Mouse (Mus musculus) ES-E14 (cell line): ENCODE measurements around the gene Cited2. TPM values are rescaled to one million over a fixed set of nuclear protein-coding genes. Genes with fewer than 3 reads are reported as not detected.

Experiments
- DNase-seq: peaks from one replicate; pipeline ENCODE4 v3.0.0-alpha.2; 2013; ENCODE audit warnings: low read depth, low spot score
- H3K27ac ChIP-seq: 2 replicates; pipeline ENCODE4 v1.5.1; 2012; ENCODE audit warnings: low read depth, mild to moderate bottlenecking, low read length, moderate library complexity, mixed read lengths; ENCODE audit not compliant: poor library complexity, insufficient read depth, severe bottlenecking
- H3K36me3 ChIP-seq: 2 replicates; pipeline ENCODE4 v1.6.1; 2012; ENCODE audit warnings: mild to moderate bottlenecking, low read length, moderate library complexity, mixed read lengths; ENCODE audit not compliant: control insufficient read depth, poor library complexity, insufficient read depth, severe bottlenecking
- H3K4me1 ChIP-seq, 2 experiments: fragments of 150-350 bp in 1 of 2; sonication (generic) in 1 of 2; 2 replicates each; pipeline ENCODE4 v1.6.1; 2012; ENCODE audit warnings: low read length in 2 of 2, mild to moderate bottlenecking in 1 of 2, mixed read lengths in 1 of 2; ENCODE audit not compliant: control insufficient read depth in 2 of 2, insufficient read depth in 2 of 2, poor library complexity in 1 of 2
- H3K4me3 ChIP-seq, 2 experiments: fragments of 150-350 bp in 1 of 2; sonication (generic) in 1 of 2; 2 replicates each; pipeline ENCODE4 v1.5.1; 2012; ENCODE audit warnings: low read length in 2 of 2, low read depth in 1 of 2, mild to moderate bottlenecking in 1 of 2, mixed read lengths in 1 of 2; ENCODE audit not compliant: insufficient read depth in 1 of 2, poor library complexity in 1 of 2, severe bottlenecking in 1 of 2
- H3K9ac ChIP-seq: 2 replicates; pipeline ENCODE4 v1.6.1; 2012; ENCODE audit warnings: low read depth, mild to moderate bottlenecking, low read length, mixed read lengths; ENCODE audit not compliant: poor library complexity, insufficient read depth, severe bottlenecking
- H3K9me3 ChIP-seq: fragments of 150-350 bp; sonication (generic); 2 replicates; pipeline ENCODE4 v1.6.1; 2012; ENCODE audit warnings: low read depth, mild to moderate bottlenecking, low read length; ENCODE audit not compliant: control insufficient read depth, insufficient read depth
- CHD2 ChIP-seq: IDR thresholded peaks from 2 replicates; pipeline ENCODE4 v1.6.1; 2014; ENCODE audit warnings: mild to moderate bottlenecking, low read depth, low read length, inconsistent platforms
- HCFC1 ChIP-seq: IDR thresholded peaks from 2 replicates; pipeline ENCODE4 v1.6.1; 2012; ENCODE audit warnings: low read length, inconsistent platforms, borderline replicate concordance; ENCODE audit not compliant: insufficient read depth
- MAFK ChIP-seq: IDR thresholded peaks from 2 replicates; pipeline ENCODE4 v1.6.1; 2014; ENCODE audit warnings: mild to moderate bottlenecking, low read depth, low read length, inconsistent platforms; ENCODE audit not compliant: insufficient read depth
- ZC3H11A ChIP-seq: IDR thresholded peaks from 2 replicates; pipeline ENCODE4 v1.6.1; 2012; ENCODE audit warnings: low read depth, mild to moderate bottlenecking, inconsistent platforms, low read length, borderline replicate concordance
- ZNF384 ChIP-seq: IDR thresholded peaks from 2 replicates; pipeline ENCODE4 v1.6.1; 2012; ENCODE audit warnings: low read depth, low read length, inconsistent platforms
- in situ Hi-C, 2 experiments: fragments of 600-800 bp; cut with MboI; formaldehyde crosslinking; loops; one replicate each; pipeline ENCODE4 v1.15.1; 2025; ENCODE audit warnings: low sequenced_read_pairs in 2 of 2, inconsistent platforms in 1 of 2; ENCODE audit not compliant: unreplicated experiment in 2 of 2
- total RNA-seq: library from RNA; depleted of rRNA; stranded (reverse); fragments of 300-350 nt; gene quantifications from 2 replicates; pipeline ENCODE4 v1.2.3, GENCODE M21; 2012

The Cited2 gene
- total RNA-seq, 1 experiment: 30.0 TPM

DNA sequence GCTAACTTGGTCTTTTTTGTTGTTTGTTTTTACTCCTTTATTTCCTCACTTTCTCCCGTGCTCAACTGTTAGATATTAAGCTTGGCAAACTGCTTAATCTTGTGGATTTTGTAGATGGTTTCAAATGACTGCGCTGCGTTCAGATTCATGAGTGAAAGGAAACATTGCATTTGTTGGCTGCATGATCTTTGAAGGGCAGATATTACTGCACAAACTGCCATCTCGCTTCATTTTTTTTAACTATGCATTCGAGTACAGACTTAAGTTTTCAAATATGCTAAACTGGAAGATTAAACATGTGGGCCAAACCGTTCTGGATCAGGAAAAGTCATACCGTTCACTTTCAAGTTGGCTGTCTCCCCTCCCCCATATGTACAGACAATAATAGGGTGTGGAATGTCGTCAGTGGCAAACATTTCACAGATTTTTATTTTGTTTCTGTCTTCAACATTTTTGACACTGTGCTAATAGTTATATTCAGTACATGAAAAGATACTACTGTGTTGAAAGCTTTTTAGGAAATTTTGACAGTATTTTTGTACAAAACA, 2.1 kb downstream of the Cited2 start:
- Histone ChIP-seq H3K4me3 (0 out of 4 replicates have a peak overlapping the region, but pooled peaks of 1 of the 2 experiments have one; percentile 86), H3K36me3 (peaks cover 5% of the 10 kb centered on the region; the same call in 1 of the 2 replicates), H3K27ac (no peak overlapping the region), H3K4me1 (no peaks in the 10 kb centered on the region), H3K9ac (no peak overlapping the region), H3K9me3 (no peaks in the 10 kb centered on the region)
- TF ChIP-seq HCFC1 (no peak), ZNF384 (no peak), MAFK (no peak), CHD2 (no peak), ZC3H11A (no peak)
- in situ Hi-C loops: loop anchor here (25.0 kb wide), 1 partner anchor 462 kb away; no protein-coding TSS in a partner anchor
- DNase-seq: no peak

DNA sequence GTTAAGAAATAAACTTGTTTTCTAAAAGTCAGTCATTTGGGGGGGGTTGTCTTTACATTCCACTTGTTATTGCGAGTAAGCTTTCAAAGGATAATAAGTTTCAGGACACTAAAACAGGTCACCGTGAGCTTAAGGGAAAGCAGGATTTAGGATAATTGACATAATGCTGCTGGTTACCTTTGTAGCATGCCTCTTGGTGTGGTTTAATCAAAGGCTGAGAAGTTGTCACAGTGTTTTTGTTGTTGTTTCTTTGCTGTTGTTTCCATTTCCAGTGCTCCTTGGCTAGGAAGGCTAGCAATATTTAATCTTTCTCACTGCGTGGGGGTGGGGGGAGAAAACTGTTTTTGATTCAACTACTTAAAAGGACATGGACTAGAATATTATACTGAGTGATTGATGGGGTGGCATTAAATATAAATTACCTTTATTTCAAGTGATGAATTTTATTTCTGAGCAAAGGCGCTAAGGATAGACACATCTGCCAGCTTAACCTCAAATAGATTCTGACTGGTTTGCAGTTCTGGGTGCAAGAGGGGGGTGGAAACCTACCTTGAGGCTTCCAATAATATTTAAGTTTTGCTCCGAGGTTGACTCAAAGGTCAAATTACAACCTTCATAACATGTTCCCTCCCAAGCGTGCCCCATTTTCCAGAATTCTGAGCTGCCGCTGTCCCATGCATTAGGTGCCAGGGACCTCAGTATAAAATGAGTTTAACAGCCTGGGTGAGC, 2.8 kb downstream of the Cited2 start:
- no peaks in the 10 kb centered on the region for H3K9me3 ChIP-seq
- H3K4me1 ChIP-seq: no peaks in the 10 kb centered on the region
- no peak for TF ChIP-seq HCFC1
- TF ChIP-seq MAFK: no peak
- no peak for TF ChIP-seq ZNF384
- no peak for TF ChIP-seq CHD2
- no peak for TF ChIP-seq ZC3H11A
- in situ Hi-C loops: loop anchor here (25.0 kb wide), 1 partner anchor 461 kb away; no protein-coding TSS in a partner anchor
- no peak overlapping the region for H3K9ac ChIP-seq
- peaks cover 5% of the 10 kb centered on the region; the same call in 1 of the 2 replicates for H3K36me3 ChIP-seq
- H3K27ac ChIP-seq: no peak overlapping the region
- no peak for DNase-seq
- no peak overlapping the region for H3K4me3 ChIP-seq

DNA sequence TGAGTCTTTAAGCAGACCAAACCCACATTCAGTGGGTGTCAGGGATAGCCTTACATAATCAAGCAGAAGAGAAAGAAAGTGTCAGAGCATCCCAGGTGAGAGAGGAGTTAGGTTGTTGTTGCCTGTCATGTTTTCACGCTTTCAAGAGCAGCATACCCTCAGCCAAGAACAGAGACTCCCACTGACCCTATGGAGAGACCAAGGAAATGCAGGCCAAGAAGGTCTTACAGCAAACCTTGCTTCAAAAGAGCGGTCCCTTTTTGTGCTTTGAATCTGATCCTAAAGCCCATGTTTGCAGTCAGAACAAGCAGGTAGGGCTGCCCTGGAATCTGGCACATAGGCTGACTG, 3.3 kb downstream of the Cited2 start:
- H3K9ac ChIP-seq: no peak overlapping the region
- H3K27ac ChIP-seq: no peak overlapping the region

DNA sequence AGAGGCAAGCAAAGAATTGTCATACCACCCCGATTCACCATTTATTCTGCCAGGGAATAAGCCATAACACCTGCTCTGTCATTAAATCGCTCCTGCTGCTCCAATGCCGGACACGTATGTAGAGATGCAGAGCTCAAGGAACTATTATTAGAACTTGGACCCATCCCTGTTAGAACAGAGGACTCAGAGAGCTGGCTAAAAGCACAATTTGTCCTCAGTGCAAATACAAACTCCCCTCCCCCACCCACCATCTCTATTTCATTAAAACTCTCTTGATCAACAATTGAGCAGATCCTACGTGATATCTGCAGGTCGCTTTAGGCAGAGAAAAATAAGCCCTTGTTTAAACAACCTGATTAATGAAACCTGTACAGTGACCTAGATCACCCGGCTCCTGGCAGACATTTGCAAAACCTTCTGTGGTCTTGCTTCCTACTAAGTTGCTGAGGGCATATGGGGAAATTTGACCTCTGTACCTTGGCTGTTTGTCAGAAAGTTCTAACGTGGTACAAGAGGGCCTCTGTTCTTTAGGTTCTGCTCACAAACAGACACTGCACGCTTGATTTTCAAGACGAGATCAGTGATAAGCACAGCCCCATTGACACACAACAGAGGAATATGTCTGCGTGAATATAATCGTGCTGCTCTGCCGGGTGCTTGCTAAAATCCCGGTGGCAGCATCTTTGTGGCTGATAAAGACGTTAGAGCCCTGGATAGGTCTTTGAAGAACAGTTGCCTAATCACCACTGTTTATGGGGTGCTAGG, 4.3 kb downstream of the Cited2 start:
- Histone ChIP-seq H3K9ac (no peak overlapping the region), H3K36me3 (peaks cover 5% of the 10 kb centered on the region; the same call in 1 of the 2 replicates), H3K4me3 (no peak overlapping the region), H3K4me1 (no peaks in the 10 kb centered on the region), H3K27ac (no peak overlapping the region), H3K9me3 (no peaks in the 10 kb centered on the region)
- no peak for DNase-seq
- TF ChIP-seq CHD2 (no peak), ZC3H11A (no peak), HCFC1 (no peak), MAFK (no peak), ZNF384 (no peak)
- in situ Hi-C loops: loop anchor here (25.0 kb wide), 1 partner anchor 460 kb away; no protein-coding TSS in a partner anchor

More for the DNA sequence above, 3.3 kb downstream of the Cited2 start:
- TF ChIP-seq HCFC1 (no peak), ZC3H11A (no peak), CHD2 (no peak), ZNF384 (no peak), MAFK (no peak)
- H3K9me3 ChIP-seq: no peaks in the 10 kb centered on the region
- H3K4me1 ChIP-seq: no peaks in the 10 kb centered on the region
- in situ Hi-C loops: loop anchor here (25.0 kb wide), 1 partner anchor 461 kb away; no protein-coding TSS in a partner anchor
- no peak overlapping the region for H3K4me3 ChIP-seq
- H3K36me3 ChIP-seq: peaks cover 5% of the 10 kb centered on the region; the same call in 1 of the 2 replicates
- DNase-seq: no peak
